Comparison of ENCODE assay signal across 9 mouse cellular contexts in the genomic region with DNA sequence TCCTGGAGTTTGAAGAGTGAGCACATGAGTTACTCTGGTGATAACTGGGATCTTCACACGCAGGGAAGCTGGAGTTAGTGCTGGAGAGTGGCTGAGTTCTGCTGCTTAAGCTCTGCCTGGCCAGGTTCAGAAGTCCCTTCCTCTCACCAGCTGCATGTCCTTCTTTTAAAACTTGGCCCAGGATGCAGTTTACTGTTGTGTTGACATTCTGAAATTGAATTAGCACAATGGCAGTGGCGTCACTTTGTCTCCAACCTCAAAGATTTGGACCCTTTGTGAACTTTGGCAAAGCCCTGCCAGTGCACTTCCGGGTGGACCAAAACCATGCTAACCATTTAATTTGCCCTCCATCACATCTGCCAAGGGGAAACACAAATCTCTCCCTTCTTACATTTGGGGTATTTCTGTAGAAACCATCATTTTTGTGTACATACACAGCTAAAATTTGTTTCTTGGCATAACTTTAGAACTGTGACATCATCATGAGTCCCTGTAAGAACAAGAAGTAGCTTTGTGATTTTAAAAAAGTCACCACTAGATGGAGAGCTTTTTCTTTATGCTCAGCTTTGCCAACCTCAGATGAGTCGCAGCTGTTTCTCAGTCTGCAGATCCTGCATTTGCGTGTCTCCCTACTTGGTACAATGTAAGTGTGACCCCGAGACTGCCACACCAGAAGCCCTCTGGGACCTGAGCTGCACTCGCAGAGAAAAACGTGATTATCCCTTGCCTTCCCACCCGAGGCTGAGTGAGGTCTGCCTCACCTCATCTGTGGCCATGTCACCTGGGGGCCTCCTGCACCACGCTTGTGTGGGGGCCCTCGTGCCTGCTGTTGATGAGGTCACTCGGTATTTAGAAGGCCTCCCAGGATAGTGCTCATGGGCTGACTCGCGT. TPM values are rescaled to one million over a fixed set of nuclear protein-coding genes. Genes with fewer than 3 reads are reported as not detected.
DNase-seq lines count a peak whose midpoint lies in the region; ATAC-seq lines count a peak whose summit lies in the region.
"Had no signal": no experiment of that assay in that cellular context is flagged by ENCODE, and none has a peak within 500 bp of the region (broad histone marks: within the 10 kb centered on the region; RNA-seq: fewer than 3 reads in every experiment).

No protein-coding gene starts in this region.

- H3K4me1 ChIP-seq in embryonic facial prominence, embryonic 11.5 days (ENCODE audit: control insufficient read depth, insufficient read depth, low read length), result no peaks in the 10 kb centered on the region
- no peaks in the 10 kb centered on the region for H3K4me1 ChIP-seq in embryonic facial prominence, embryonic 10.5 days
- H3K4me1 ChIP-seq in embryonic facial prominence, embryonic 13.5 days, result peaks cover 24% of the 10 kb centered on the region
- no peaks in the 10 kb centered on the region; the same call in 1 of the 2 replicates for H3K4me1 ChIP-seq in hindbrain, embryonic 15.5 days (replicated peaks)

- WGBS in embryonic facial prominence, embryonic 11.5 days, result 60% methylated on average over 14 of the region's 14 CpGs
- 64% methylated on average over 14 of the region's 14 CpGs for WGBS in embryonic facial prominence, embryonic 10.5 days
- 45% methylated on average over 14 of the region's 14 CpGs for WGBS in embryonic facial prominence, embryonic 13.5 days
- WGBS in hindbrain, embryonic 15.5 days, result 53% methylated on average over 14 of the region's 14 CpGs

- H3K27me3 ChIP-seq in embryonic facial prominence, embryonic 11.5 days (ENCODE audit: control insufficient read depth, insufficient read depth, low read length), result no peaks in the 10 kb centered on the region
- 0 out of 2 replicates have a peak, but pooled peaks cover under 1% of the 10 kb centered on the region for H3K27me3 ChIP-seq in embryonic facial prominence, embryonic 10.5 days (replicated peaks; ENCODE audit: low read depth, poor library complexity, severe bottlenecking)
- H3K27me3 ChIP-seq in embryonic facial prominence, embryonic 13.5 days, result no peaks in the 10 kb centered on the region
- no peaks in the 10 kb centered on the region for H3K27me3 ChIP-seq in hindbrain, embryonic 15.5 days

- DNase-seq in embryonic facial prominence, embryonic 11.5 days (ENCODE audit: low spot score), result peak; percentile 87
- DNase-seq in embryonic facial prominence, embryonic 10.5 days (ENCODE audit: low spot score), result no peak
- peak; percentile 80 for DNase-seq in CD4-positive helper T cell, adult 2 months (ENCODE audit: low read depth, low spot score)
- DNase-seq in lung, postnatal 36 days, result peak; percentile 55
- DNase-seq in telencephalon, adult 2 months (ENCODE audit: low read depth, low spot score), result peak; percentile 76
- no peak for DNase-seq in left cerebral cortex, adult 8-10 months (ENCODE audit: low spot score in 2 of 2)

- no peak overlapping the region for H3K4me2 ChIP-seq in embryonic facial prominence, embryonic 11.5 days (ENCODE audit: low read depth, low read length)
- H3K4me2 ChIP-seq in embryonic facial prominence, embryonic 13.5 days, result no peak overlapping the region
- no peak overlapping the region for H3K4me2 ChIP-seq in hindbrain, embryonic 15.5 days

- no peak overlapping the region for H3K9ac ChIP-seq in embryonic facial prominence, embryonic 11.5 days (replicated peaks; ENCODE audit: low read length)
- H3K9ac ChIP-seq in embryonic facial prominence, embryonic 13.5 days, result no peak overlapping the region
- H3K9ac ChIP-seq in hindbrain, embryonic 15.5 days, result no peak overlapping the region

- no peak overlapping the region for H3K4me3 ChIP-seq in embryonic facial prominence, embryonic 11.5 days (ENCODE audit: low read depth, low read length)
- no peak overlapping the region for H3K4me3 ChIP-seq in embryonic facial prominence, embryonic 10.5 days
- H3K4me3 ChIP-seq in embryonic facial prominence, embryonic 13.5 days, result no peak overlapping the region
- no peak overlapping the region for H3K4me3 ChIP-seq in hindbrain, embryonic 15.5 days

- ATAC-seq in embryonic facial prominence, embryonic 11.5 days (replicated peaks; ENCODE audit: insufficient number of reproducible peaks, low FRiP score, low TSS enrichment, low read depth), result 0 out of 2 replicates have a peak, but pooled peaks have one; percentile 32
- ATAC-seq in embryonic facial prominence, embryonic 13.5 days (ENCODE audit: insufficient number of reproducible peaks, insufficient read depth, low FRiP score, low TSS enrichment, low read depth), result no peak
- ATAC-seq in hindbrain, embryonic 15.5 days (ENCODE audit: low FRiP score, low read depth), result peak; percentile 84

- H3K36me3 ChIP-seq in embryonic facial prominence, embryonic 11.5 days (replicated peaks; ENCODE audit: control insufficient read depth, insufficient read depth, low read depth, low read length), result peaks cover 2% of the 10 kb centered on the region; the same call in 1 of the 2 replicates
- H3K36me3 ChIP-seq in embryonic facial prominence, embryonic 10.5 days (replicated peaks), result peaks cover 53% of the 10 kb centered on the region
- peaks cover 43% of the 10 kb centered on the region for H3K36me3 ChIP-seq in embryonic facial prominence, embryonic 13.5 days
- H3K36me3 ChIP-seq in hindbrain, embryonic 15.5 days, result peaks cover 42% of the 10 kb centered on the region

- no peak overlapping the region for H3K27ac ChIP-seq in embryonic facial prominence, embryonic 11.5 days (replicated peaks; ENCODE audit: low read depth, low read length)
- no peak overlapping the region for H3K27ac ChIP-seq in embryonic facial prominence, embryonic 10.5 days (replicated peaks)
- H3K27ac ChIP-seq in embryonic facial prominence, embryonic 13.5 days, result peak overlapping the region; percentile 83
- peak overlapping the region; percentile 42; the same call in 1 of the 2 replicates for H3K27ac ChIP-seq in hindbrain, embryonic 15.5 days (replicated peaks)

- H3K9me3 ChIP-seq in embryonic facial prominence, embryonic 11.5 days (replicated peaks; ENCODE audit: control insufficient read depth, low read length), result no peaks in the 10 kb centered on the region
- no peaks in the 10 kb centered on the region for H3K9me3 ChIP-seq in embryonic facial prominence, embryonic 10.5 days
- no peaks in the 10 kb centered on the region for H3K9me3 ChIP-seq in embryonic facial prominence, embryonic 13.5 days
- H3K9me3 ChIP-seq in hindbrain, embryonic 15.5 days, result no peaks in the 10 kb centered on the region

RNA-seq across cellular contexts. Expression of a gene that starts 21.1 kb away (rescaled TPM):
- 437 and 456 TPM in 2 replicates for polyA plus RNA-seq in embryonic facial prominence, embryonic 11.5 days (2014; fragmentation: Nextera tagmentation; extraction: Ambion mirVana)
- 328 and 349 TPM in 2 replicates for polyA plus RNA-seq in embryonic facial prominence, embryonic 10.5 days (2016; fragmentation: Nextera tagmentation; extraction: Ambion mirVana)
- 324 and 370 TPM in 2 replicates for polyA plus RNA-seq in embryonic facial prominence, embryonic 13.5 days (2015; fragmentation: Nextera tagmentation; extraction: Ambion mirVana)
- polyA plus RNA-seq in hindbrain, embryonic 15.5 days (2015; fragmentation: Nextera tagmentation; extraction: Ambion mirVana), result 449 and 456 TPM in 2 replicates
- 100 to 1,000 TPM; 569 to 599 (median 583) TPM for total RNA-seq in left cerebral cortex, adult 8-10 months (2022)

RNA-seq across cellular contexts. Expression of a gene that starts 51.8 kb away (rescaled TPM):
- polyA plus RNA-seq in embryonic facial prominence, embryonic 11.5 days (2014; fragmentation: Nextera tagmentation; extraction: Ambion mirVana), result 1.3 and 2.9 TPM in 2 replicates
- polyA plus RNA-seq in embryonic facial prominence, embryonic 10.5 days (2016; fragmentation: Nextera tagmentation; extraction: Ambion mirVana), result 0.69 and 1.1 TPM in 2 replicates
- polyA plus RNA-seq in embryonic facial prominence, embryonic 13.5 days (2015; fragmentation: Nextera tagmentation; extraction: Ambion mirVana), result 4.8 and 5.1 TPM in 2 replicates
- 5.2 and 5.5 TPM in 2 replicates for polyA plus RNA-seq in hindbrain, embryonic 15.5 days (2015; fragmentation: Nextera tagmentation; extraction: Ambion mirVana)
- total RNA-seq in left cerebral cortex, adult 8-10 months (2022), result 10 to 100 TPM; 11.1 to 12.6 (median 12.1) TPM
- total RNA-seq: neutrophil, adult 5-6 weeks had no signal

RNA-seq across cellular contexts. Expression of a gene that starts 58.5 kb away (rescaled TPM):
- polyA plus RNA-seq in embryonic facial prominence, embryonic 11.5 days (2014; fragmentation: Nextera tagmentation; extraction: Ambion mirVana), result 16.3 and 18.5 TPM in 2 replicates
- 20.7 and 25.3 TPM in 2 replicates for polyA plus RNA-seq in embryonic facial prominence, embryonic 10.5 days (2016; fragmentation: Nextera tagmentation; extraction: Ambion mirVana)
- 53.5 and 55.5 TPM in 2 replicates for polyA plus RNA-seq in embryonic facial prominence, embryonic 13.5 days (2015; fragmentation: Nextera tagmentation; extraction: Ambion mirVana)
- polyA plus RNA-seq in hindbrain, embryonic 15.5 days (2015; fragmentation: Nextera tagmentation; extraction: Ambion mirVana), result 17.6 TPM in 2 replicates
- total RNA-seq in left cerebral cortex, adult 8-10 months (2022), result 10 to 100 TPM; 20.7 to 22.9 (median 22.0) TPM

Comparison
In these comparisons a context has a peak if more than half of its experiments do, and no peak if none do; other contexts are left out.
1. DNase-seq: peak in embryonic facial prominence, embryonic 11.5 days (single experiment), CD4-positive helper T cell, adult 2 months (single experiment), lung, postnatal 36 days (single experiment) and telencephalon, adult 2 months (single experiment); none in embryonic facial prominence, embryonic 10.5 days (single experiment) and left cerebral cortex, adult 8-10 months (0 of 2).
2. H3K27ac ChIP-seq: peak in embryonic facial prominence, embryonic 13.5 days (single experiment) and hindbrain, embryonic 15.5 days (single experiment); none in embryonic facial prominence, embryonic 11.5 days (single experiment) and embryonic facial prominence, embryonic 10.5 days (single experiment).